Mouse (Mus musculus) MEL (cell line): Measurements from ENCODE around the gene Aktip. TPM values are rescaled to one million over a fixed set of nuclear protein-coding genes. Genes with fewer than 3 reads are reported as not detected.

Source experiments
- DNase-seq: peaks from one replicate; pipeline ENCODE4 v3.0.0; 2011; ENCODE audit warnings: low read depth, low spot score
- H3K27ac ChIP-seq: 2 replicates; pipeline ENCODE4 v1.5.1; 2012; ENCODE audit warnings: low read depth, mild to moderate bottlenecking, control low read depth, low read length, moderate library complexity; ENCODE audit not compliant: control insufficient read depth
- H3K27me3 ChIP-seq, 2 experiments: fragments of 150-350 bp in 1 of 2; sonication (generic) in 1 of 2; 2 replicates each; pipeline ENCODE4 v1.6.1; 2012; ENCODE audit warnings: low read length in 2 of 2, mild to moderate bottlenecking in 2 of 2, improper control_type of control experiment in 1 of 2, moderate library complexity in 1 of 2; ENCODE audit not compliant: insufficient read depth in 2 of 2, control insufficient read depth in 1 of 2
- H3K36me3 ChIP-seq, 2 experiments: 2 replicates each; pipeline ENCODE4 v1.6.1; 2012 to 2014; ENCODE audit warnings: low read length in 2 of 2, improper control_type of control experiment in 1 of 2, inconsistent platforms in 1 of 2, mild to moderate bottlenecking in 1 of 2; ENCODE audit not compliant: insufficient read depth in 2 of 2, control insufficient read depth in 1 of 2
- H3K4me1 ChIP-seq, 2 experiments: fragments of 150-350 bp in 1 of 2; sonication (generic) in 1 of 2; 2 replicates each; pipeline ENCODE4 v1.6.1; 2012; ENCODE audit warnings: low read length in 2 of 2, improper control_type of control experiment in 1 of 2, mild to moderate bottlenecking in 1 of 2; ENCODE audit not compliant: insufficient read depth in 2 of 2, control insufficient read depth in 1 of 2
- H3K4me3 ChIP-seq, 2 experiments: fragments of 150-350 bp in 1 of 2; sonication (generic) in 1 of 2; 2 replicates each; pipeline ENCODE4 v1.5.1; 2012; ENCODE audit warnings: low read depth in 2 of 2, low read length in 2 of 2, mild to moderate bottlenecking in 2 of 2, moderate library complexity in 2 of 2, control low read depth in 1 of 2, improper control_type of control experiment in 1 of 2; ENCODE audit not compliant: control insufficient read depth in 1 of 2, insufficient read depth in 1 of 2
- H3K79me2 ChIP-seq: 2 replicates; pipeline ENCODE4 v1.6.1; 2012; ENCODE audit warnings: mild to moderate bottlenecking, low read length, moderate library complexity; ENCODE audit not compliant: control insufficient read depth, poor library complexity, insufficient read depth
- H3K9ac ChIP-seq: 2 replicates; pipeline ENCODE4 v1.6.1; 2012; ENCODE audit warnings: low read depth, mild to moderate bottlenecking, control low read depth, low read length, moderate library complexity; ENCODE audit not compliant: control insufficient read depth, poor library complexity, severe bottlenecking
- H3K9me3 ChIP-seq: fragments of 150-350 bp; sonication (generic); replicated peaks from 2 replicates; pipeline ENCODE4 v1.6.1; 2012; ENCODE audit warnings: mild to moderate bottlenecking, low read length, improper control_type of control experiment, moderate library complexity; ENCODE audit not compliant: insufficient read depth
- BHLHE40 ChIP-seq: IDR thresholded peaks from 2 replicates; pipeline ENCODE4 v1.6.1; 2012; ENCODE audit warnings: low read depth, mild to moderate bottlenecking, inconsistent platforms, low read length, improper control_type of control experiment, borderline replicate concordance
- CHD2 ChIP-seq: IDR thresholded peaks from 2 replicates; pipeline ENCODE4 v1.6.1; 2011; ENCODE audit warnings: low read length, improper control_type of control experiment
- CTCF ChIP-seq, 3 experiments: IDR thresholded peaks in 2 of 3; conservative IDR thresholded peaks in 1 of 3; 2 replicates each; pipeline ENCODE4 v1.5.1; 2011 to 2012; ENCODE audit warnings: low read length in 3 of 3, low read depth in 2 of 3, mild to moderate bottlenecking in 2 of 3, improper control_type of control experiment in 1 of 3, inconsistent platforms in 1 of 3, mixed read lengths in 1 of 3, moderate library complexity in 1 of 3; ENCODE audit not compliant: control insufficient read depth in 1 of 3, insufficient read depth in 1 of 3, poor library complexity in 1 of 3, severe bottlenecking in 1 of 3
- ETS1 ChIP-seq: IDR thresholded peaks from 2 replicates; pipeline ENCODE4 v1.6.1; 2012; ENCODE audit warnings: low read depth, mild to moderate bottlenecking, inconsistent platforms, low read length, improper control_type of control experiment, moderate library complexity
- JUND ChIP-seq: IDR thresholded peaks from 2 replicates; pipeline ENCODE4 v1.6.1; 2011; ENCODE audit warnings: low read depth, mild to moderate bottlenecking, improper control_type of control experiment, low read length
- KAT2A ChIP-seq: conservative IDR thresholded peaks from 2 replicates; pipeline ENCODE4 v1.6.1; 2012; ENCODE audit warnings: low read depth, low read length, improper control_type of control experiment, inconsistent platforms
- MAFK ChIP-seq: IDR thresholded peaks from 2 replicates; pipeline ENCODE4 v1.6.1; 2011; ENCODE audit warnings: low read depth, mild to moderate bottlenecking, low read length, improper control_type of control experiment, borderline replicate concordance
- MXI1 ChIP-seq: IDR thresholded peaks from 2 replicates; pipeline ENCODE4 v1.6.1; 2011; ENCODE audit warnings: mild to moderate bottlenecking, low read depth, low read length, improper control_type of control experiment
- MYC ChIP-seq: IDR thresholded peaks from 2 replicates; pipeline ENCODE4 v1.6.1; 2011; ENCODE audit warnings: low read depth, mild to moderate bottlenecking, low read length, improper control_type of control experiment, moderate library complexity
- NRF1 ChIP-seq: IDR thresholded peaks from 2 replicates; pipeline ENCODE4 v1.6.1; 2014; ENCODE audit warnings: low read depth, mild to moderate bottlenecking, inconsistent platforms, low read length, improper control_type of control experiment, moderate library complexity; ENCODE audit not compliant: poor library complexity, insufficient read depth, severe bottlenecking
- RAD21 ChIP-seq: IDR thresholded peaks from 2 replicates; pipeline ENCODE4 v1.6.1; 2011; ENCODE audit warnings: mild to moderate bottlenecking, low read depth, low read length, improper control_type of control experiment
- RCOR1 ChIP-seq: IDR thresholded peaks from 2 replicates; pipeline ENCODE4 v1.6.1; 2012; ENCODE audit warnings: low read depth, mild to moderate bottlenecking, inconsistent platforms, low read length, improper control_type of control experiment
- SMC3 ChIP-seq: IDR thresholded peaks from 2 replicates; pipeline ENCODE4 v1.6.1; 2011; ENCODE audit warnings: low read depth, low read length, improper control_type of control experiment
- TBP ChIP-seq: IDR thresholded peaks from 2 replicates; pipeline ENCODE4 v1.8.0; 2011; ENCODE audit warnings: low read depth, low read length, improper control_type of control experiment
- TCF12 ChIP-seq: IDR thresholded peaks from 2 replicates; pipeline ENCODE4 v1.6.1; 2014; ENCODE audit warnings: low read depth, mild to moderate bottlenecking, inconsistent platforms, low read length, improper control_type of control experiment, moderate library complexity
- ZC3H11A ChIP-seq: IDR thresholded peaks from 2 replicates; pipeline ENCODE4 v1.6.1; 2012; ENCODE audit warnings: low read depth, mild to moderate bottlenecking, inconsistent platforms, low read length, improper control_type of control experiment
- ZMIZ1 ChIP-seq: IDR thresholded peaks from 2 replicates; pipeline ENCODE4 v1.6.1; 2012; ENCODE audit warnings: low read depth, mild to moderate bottlenecking, inconsistent platforms, low read length, improper control_type of control experiment, moderate library complexity
- polyA plus RNA-seq, 2 experiments: library from polyadenylated mRNA; stranded (reverse) in 1 of 2; unstranded in 1 of 2; fragments of >175 nt in 1 of 2; fragments of >200 nt in 1 of 2; gene quantifications; 2 replicates each; pipeline versions ENCODE4 v1.2.1 to v1.2.4; 2012; ENCODE audit warnings: low replicate concordance in 2 of 2, low read depth in 1 of 2; ENCODE audit not compliant: insufficient read length in 2 of 2, insufficient read depth in 1 of 2, missing spikeins in 1 of 2
- total RNA-seq: library from RNA; depleted of rRNA; stranded (reverse); fragments of 300-350 nt; gene quantifications from 2 replicates; pipeline ENCODE4 v1.2.3, GENCODE M21; 2012

The Aktip gene
- total and polyA plus RNA-seq, 3 experiments = 4.6 to 8.5 TPM; not detected in 1

- peak; percentile 52 for DNase-seq
- Histone ChIP-seq H3K36me3 (no peaks in the 10 kb centered on the region; a peak in 2 of 4 replicates), H3K4me1 (no peaks in the 10 kb centered on the region), H3K79me2 (no peaks in the 10 kb centered on the region), H3K27me3 (no peaks in the 10 kb centered on the region), H3K27ac (no peak overlapping the region), H3K4me3 (no peak overlapping the region), H3K9ac (no peak overlapping the region), H3K9me3 (no peaks in the 10 kb centered on the region)
- TF ChIP-seq MXI1 = 0 out of 2 replicates have a peak, but pooled peaks have one; percentile 25
- TF ChIP-seq ZC3H11A = 0 out of 2 replicates have a peak, but pooled peaks have one; percentile 4
- no peak for TF ChIP-seq BHLHE40
- peak; percentile 56 for TF ChIP-seq SMC3
- TF ChIP-seq MYC = peak; percentile 30; the same call in 1 of the 2 replicates
- peak; percentile 31 for TF ChIP-seq RAD21
- peak; percentile 58 to 91 (median 76) for TF ChIP-seq CTCF (IDR thresholded peaks at IDR 0.05 in 2 of 3, conservative IDR thresholded peaks at IDR 0.05 in 1 of 3; ENCODE audit: control insufficient read depth in 1 of 3, insufficient read depth in 1 of 3, low read depth in 2 of 3, low read length in 3 of 3, poor library complexity in 1 of 3, severe bottlenecking in 1 of 3)
- no peak for TF ChIP-seq RCOR1
- no peak for TF ChIP-seq KAT2A
- no peak for TF ChIP-seq MAFK
- TF ChIP-seq CHD2 = no peak
- no peak for TF ChIP-seq JUND
Observed at GRCm38 (mm10) chr8:91118131-91118530, 81.6 kb downstream of the Aktip start.

- H3K27ac ChIP-seq = no peak overlapping the region
Observed at GRCm38 (mm10) chr8:91117537-91117936, 82.2 kb downstream of the Aktip start.

More at GRCm38 (mm10) chr8:91117537-91117936, 82.2 kb downstream of the Aktip start:
- no peak overlapping the region for H3K4me3 ChIP-seq
- H3K9ac ChIP-seq = no peak overlapping the region
- no peaks in the 10 kb centered on the region for H3K79me2 ChIP-seq
- TF ChIP-seq SMC3 (peak; percentile 40), TCF12 (no peak), ZC3H11A (peak; percentile 16; the same call in 1 of the 2 replicates), ETS1 (no peak), TBP (no peak), CTCF (IDR thresholded peaks at IDR 0.05 in 2 of 3, conservative IDR thresholded peaks at IDR 0.05 in 1 of 3; ENCODE audit: control insufficient read depth in 1 of 3, insufficient read depth in 1 of 3, low read depth in 2 of 3, low read length in 3 of 3, poor library complexity in 1 of 3, severe bottlenecking in 1 of 3) (peak; percentile 28 to 65 (median 42); a peak in 5 of 6 replicates), ZMIZ1 (no peak), RAD21 (peak; percentile 39), NRF1 (no peak), CHD2 (no peak), BHLHE40 (no peak)
- peaks cover 0 to under 1% of the 10 kb centered on the region in 2 experiments for H3K36me3 ChIP-seq
- H3K9me3 ChIP-seq = no peaks in the 10 kb centered on the region
- H3K27me3 ChIP-seq = no peaks in the 10 kb centered on the region
- H3K4me1 ChIP-seq = peaks cover 0 to 2% of the 10 kb centered on the region in 2 experiments; a peak in 1 of 4 replicates
- DNase-seq = peak; percentile 37
